Mouse (Mus musculus) spleen, postnatal 14 days (tissue): ENCODE measurements around the gene AC109138.7.

Experiments used
- DNase-seq, 2 experiments: peaks; one replicate each; pipeline ENCODE4 v3.0.0; 2021 to 2022; ENCODE audit warnings: low spot score in 2 of 2

AC109138.7 gene

DNA sequence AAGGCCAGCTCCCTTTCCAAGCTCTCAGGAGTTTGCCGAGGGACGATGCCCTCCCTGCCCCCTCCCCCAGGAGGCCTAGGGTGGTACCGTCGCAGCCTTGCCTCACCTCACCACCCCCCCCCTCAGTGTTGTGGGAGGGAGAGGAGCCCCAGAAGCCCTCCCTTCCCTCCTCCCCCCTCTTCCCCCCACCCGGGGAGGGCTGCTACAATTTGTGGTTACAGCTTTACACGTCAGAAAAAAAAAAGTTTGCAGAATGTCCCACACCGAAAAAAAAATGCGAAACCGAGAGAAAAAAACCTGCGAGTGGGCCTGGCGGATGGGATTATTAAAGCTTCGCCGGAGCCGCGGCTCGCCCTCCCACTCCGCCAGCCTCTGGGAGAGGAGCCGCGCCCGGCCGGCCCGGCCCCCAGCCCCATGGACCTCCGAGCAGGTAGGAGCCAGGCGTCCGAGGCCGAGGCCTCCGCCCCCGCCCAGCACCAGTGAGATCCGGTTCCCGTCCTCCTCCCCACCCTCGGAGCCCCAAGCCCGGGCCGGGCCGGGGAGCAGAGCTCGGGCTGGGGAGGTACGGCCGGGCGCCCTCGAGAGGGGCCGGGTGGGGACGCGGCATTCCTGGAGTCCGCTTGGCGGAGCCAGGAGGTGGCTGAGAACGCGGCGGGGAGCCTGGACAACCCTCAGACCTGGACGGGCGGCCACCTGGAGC lies at the start of gene AC109138.7, which contains the start of gene Clcf1:
AC109138.7 (plus strand) TSS at position 287 of the 700 bp plus-strand sequence.
Clcf1 (plus strand) TSS at position 168 of the 700 bp plus-strand sequence.
- DNase-seq, result peak; percentile 50 to 68

- no peak for DNase-seq
Observed at GRCm38 (mm10) chr19:4164721-4165120, 49.4 kb upstream of the AC109138.7 start.

DNA sequence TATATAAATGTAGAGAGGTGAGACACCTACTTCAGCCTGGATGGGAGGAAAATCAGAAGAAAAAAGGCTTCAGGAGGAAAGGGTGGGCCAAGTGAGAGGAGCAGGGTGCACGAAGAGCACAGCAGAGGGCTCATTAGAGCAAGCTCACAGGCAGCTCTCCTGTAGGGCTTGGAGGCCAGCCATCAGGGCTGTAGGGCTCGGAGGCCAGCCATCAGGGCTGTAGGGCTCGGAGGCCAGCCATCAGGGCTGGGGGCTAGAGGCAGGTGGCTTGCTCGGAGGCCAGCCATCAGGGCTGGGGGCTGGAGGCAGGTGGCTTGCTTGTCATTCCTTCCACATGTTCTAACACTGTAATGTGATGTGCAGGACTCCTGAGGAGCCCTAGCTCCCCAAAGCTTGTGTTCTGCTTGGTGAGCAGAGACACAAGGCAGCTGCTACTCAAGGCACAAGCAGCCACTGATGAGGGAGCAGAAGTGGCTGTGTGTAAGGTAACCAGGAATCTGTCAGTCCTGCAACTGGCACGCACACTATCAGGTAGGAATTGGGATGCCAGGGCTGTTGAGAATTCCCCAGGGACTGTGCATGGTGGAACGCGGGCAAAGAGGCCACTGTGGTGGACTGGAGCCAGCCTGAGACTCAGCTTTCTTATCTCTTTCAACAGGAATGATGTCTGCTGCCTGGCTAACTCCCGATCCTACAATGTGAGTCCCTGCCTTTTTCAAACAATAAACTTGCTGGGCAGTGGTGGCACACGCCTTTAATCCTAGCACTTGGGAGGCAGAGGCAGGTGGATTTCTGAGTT lies 47.3 kb upstream of the AC109138.7 start:
- no peak for DNase-seq

DNA sequence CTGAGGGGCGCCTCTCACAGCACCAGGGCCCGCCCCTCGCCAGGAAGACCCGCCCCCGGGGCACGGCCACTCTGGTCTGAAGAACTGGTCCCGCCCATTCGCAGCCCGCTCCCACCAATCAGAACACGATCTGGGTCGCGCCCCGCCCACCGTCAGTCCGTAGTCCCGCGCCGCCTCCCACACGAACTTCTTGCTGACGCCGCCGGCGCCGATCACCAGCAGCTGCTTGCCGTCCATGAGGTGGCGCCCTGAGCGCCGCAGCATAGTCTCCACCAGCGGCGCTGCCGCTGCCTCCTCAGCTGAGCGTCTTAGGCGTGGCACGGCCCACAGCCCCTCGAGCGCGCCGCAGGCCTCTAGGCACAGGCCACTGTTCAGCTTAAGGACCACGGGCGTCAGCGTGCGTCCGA lies 44.8 kb upstream of the AC109138.7 start:
- DNase-seq, result peak; percentile 99 to 100

- DNase-seq, result no peak
Observed at GRCm38 (mm10) chr19:4169810-4170209, 44.3 kb upstream of the AC109138.7 start.

DNA sequence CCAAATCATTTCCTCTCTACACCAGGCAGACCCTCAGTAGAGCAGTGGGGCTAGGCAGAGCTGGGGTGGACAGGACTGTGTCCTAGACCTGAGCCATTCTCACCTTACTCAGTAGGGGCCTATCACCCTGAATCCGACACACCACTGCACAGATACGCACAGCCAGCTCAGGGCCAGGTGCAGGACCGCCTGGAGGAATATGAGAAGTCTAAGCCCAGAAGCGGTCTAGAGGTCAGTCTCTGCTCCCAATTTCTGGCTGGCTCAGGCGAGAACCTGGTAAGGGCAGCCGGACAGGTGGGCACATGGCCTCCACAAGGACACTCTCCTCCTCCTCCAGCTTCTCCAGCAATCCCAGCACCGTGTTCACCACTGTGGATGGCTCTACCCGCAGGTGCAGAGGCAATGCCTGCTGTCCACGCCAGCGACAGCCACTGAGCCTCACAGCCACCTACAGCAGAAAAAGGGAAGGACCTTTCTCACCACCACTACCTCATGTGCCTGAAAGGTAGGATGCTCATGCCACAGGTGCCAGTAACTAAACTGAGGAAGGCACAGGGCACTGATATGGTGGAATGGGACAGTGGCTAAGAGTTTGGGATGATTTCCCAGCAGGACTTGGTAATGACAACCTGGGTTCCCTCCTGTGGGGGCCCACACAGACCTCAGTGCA lies 43.3 kb upstream of the AC109138.7 start:
- DNase-seq, result no peak

DNA sequence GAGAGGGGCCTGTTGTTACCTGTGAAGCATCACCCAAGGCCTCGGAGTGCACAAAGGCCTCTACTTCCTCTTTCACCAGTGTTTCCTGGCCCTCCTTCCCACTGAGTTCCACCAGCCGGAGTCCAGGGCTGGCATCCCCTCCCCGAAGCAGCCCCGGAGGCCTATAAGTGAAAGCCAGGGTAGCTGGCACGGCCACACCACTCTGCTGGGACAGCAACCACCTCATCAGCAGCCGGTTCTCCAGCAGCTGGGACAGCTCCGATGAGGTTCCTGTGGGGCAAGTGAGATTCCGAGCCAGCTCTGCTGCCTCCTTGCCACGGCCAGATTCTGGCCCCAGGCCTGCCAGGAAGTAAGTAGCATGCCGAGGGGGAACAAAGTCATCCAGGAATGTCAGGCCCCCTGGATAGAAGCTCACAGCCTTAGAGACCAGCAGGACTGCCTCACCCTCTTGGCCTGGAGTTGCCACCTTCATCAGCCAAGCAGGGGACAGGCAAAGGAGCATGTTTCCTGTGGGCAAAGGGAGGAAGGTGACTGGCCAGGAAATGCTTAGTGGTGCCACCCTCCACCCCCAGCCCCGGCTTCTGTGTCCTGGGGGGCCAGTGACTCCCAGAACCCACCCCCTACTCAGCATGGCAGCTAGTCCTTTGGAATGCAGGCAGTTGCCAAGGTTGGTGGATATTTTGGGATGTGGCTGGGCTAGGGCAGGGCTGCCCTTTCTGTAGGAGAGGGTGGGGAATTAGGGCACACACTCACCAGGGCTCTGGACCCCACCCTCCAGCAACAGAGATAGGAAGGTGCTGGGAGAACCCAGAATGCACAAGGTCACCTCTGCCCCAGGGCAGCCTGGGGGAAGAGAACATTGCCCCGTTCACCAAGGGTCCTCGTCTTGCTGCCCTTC lies 42.5 kb upstream of the AC109138.7 start:
- DNase-seq, result no peak

DNA sequence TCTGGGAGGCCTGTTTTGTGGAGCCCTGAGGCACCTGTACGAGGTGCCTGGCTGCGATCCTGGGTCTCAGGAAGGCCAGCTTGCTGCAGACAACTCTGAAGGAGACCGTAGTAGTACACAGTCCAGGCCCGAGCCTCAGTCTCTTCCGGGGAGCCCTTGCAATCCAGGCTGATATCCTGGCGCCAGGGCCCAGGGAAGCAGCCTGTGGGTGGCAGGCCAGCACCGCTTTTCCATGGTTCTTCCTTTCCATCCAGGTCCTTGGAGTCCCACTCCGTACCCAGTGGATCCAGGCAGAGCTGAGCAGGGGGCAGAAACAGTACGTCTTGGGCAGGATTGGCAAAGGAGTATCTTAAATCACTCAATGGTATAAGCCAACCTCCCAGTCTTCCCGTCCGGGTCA lies 41.2 kb upstream of the AC109138.7 start:
- no peak for DNase-seq

DNA sequence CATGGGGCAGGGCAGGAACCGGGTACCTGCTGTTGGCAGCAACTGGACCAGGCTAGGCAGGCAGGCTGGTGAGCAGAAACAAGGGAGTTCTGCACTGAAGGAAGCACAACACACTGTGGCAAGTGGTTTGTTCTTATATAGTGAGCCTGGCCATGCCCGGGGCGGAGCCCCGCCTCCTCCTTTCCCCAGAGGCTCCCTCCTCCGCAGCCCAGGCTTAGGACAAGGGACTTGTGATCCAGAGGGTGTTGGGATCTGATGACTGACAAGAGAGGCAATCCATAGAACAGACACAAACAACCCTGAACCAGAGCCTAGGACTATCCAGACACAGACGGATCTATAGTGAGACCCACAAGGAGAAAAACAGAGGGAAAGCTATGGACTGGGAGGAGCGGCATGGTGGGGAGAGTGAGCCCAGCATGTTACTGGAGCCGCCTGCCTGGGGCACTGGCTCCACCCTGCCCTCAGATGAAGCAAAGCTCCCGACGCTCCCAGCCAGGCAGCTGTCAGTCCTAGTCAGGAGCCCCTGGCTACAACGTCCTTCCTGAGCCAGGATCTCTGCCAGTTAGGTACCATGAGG lies 38.7 kb upstream of the AC109138.7 start, which contains the start of gene Carns1:
Carns1 (minus strand) TSS at position 112 of the 580 bp plus-strand sequence.
- no peak for DNase-seq

GRCm38 (mm10) chr19:4180411-4180810 lies 33.7 kb upstream of the AC109138.7 start:
- no peak for DNase-seq

DNA sequence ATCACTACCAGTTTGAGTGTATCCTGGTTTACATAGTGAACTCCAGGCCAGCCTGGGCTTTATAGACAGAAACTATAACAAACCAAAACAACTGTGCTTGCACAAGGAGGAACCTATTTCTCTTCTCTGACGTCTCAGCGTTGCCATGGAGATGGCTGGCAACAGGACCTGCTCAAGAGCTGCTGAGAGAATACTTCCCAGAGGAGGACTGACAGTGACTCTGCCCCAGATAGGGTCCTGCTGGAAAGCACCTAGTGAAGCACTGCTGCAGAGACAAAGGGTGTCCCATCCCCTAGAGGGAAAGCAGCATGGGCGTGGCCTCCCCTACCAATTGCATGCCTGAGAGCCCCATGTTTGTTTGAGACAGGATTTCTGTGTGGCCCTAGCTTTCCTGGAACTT lies 32.3 kb upstream of the AC109138.7 start:
- DNase-seq, result peak in 1 of 2 experiments; percentile 48

GRCm38 (mm10) chr19:4183689-4184088 lies 30.5 kb upstream of the AC109138.7 start:
- DNase-seq, result no peak

GRCm38 (mm10) chr19:4184976-4185975 lies 28.9 kb upstream of the AC109138.7 start:
- DNase-seq, result peak; percentile 40 to 48

DNA sequence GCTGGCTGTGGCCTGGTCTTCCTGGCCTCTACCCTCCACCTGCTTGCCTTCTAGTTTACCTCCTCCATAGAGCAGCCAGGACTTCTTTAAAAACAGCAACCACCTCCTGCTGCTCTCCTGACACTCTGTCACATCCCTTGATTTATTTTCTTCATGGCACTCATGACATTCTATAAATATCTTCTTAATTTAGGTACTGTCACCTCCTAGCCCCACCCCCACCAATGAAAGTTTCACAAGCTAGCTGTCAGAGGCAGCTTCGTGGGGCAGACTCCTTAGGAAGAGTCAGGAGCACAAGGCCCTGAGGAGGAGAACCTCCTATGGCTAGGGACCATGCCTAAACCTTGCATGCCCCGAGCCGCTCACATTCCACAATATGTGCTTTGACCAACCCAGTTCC lies 26.9 kb upstream of the AC109138.7 start:
- no peak for DNase-seq

DNA sequence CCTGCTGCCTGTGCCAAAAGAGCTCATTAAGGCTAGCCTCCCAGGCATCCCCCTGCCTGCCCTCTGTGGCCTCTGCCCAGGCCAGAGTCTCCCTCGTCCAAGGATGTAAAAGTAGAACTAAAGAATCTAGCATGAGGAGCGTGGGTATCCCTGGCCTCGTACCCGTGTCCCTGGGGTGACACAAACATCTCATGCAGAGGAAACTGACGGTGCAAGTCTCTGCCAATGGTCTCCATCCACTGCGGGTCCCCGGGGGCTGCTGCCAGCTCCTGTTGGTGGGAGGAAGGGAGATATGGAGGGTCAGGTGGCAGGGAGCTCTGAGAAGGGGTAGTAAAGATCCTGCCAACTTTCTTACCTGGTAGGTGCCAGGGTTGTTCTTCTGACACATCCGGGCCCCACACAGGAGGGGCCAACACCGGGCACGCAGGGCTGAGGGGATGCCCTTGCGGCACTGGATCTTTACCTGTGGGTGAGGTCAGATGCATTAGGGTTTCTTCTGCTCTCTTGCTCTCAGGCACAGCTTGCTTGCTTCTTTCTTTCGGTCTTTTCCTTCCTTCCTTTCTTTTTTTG lies 25.0 kb upstream of the AC109138.7 start:
- DNase-seq, result no peak

DNA sequence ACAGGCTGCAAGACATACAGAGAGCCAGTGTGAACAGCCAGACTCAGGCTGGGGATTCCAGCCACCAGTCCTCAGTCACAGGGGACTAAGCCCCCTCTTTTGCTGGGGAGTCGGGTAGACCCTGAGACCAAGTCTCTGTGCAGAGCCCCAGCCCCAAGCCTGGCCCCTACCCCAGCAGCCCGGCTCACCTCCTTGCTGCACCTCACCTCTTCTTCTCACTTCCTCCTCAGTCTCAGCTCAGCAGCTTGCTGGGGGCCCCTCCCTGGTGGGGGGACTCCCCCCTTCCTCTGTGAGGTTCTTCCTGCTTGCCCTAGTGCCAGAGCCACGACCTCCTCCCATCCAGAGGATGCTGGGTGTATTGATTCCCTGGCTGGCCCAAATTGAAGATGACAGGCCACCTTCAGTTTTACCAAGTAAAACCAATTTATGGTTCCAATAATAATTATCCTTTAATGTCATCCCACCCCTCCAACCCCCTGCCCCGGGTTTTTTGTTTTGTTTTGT lies 23.3 kb upstream of the AC109138.7 start, which contains the start of gene Tbc1d10c:
Tbc1d10c (minus strand) TSS at position 454 of the 504 bp plus-strand sequence.
- peak; percentile 58 to 67 for DNase-seq

DNA sequence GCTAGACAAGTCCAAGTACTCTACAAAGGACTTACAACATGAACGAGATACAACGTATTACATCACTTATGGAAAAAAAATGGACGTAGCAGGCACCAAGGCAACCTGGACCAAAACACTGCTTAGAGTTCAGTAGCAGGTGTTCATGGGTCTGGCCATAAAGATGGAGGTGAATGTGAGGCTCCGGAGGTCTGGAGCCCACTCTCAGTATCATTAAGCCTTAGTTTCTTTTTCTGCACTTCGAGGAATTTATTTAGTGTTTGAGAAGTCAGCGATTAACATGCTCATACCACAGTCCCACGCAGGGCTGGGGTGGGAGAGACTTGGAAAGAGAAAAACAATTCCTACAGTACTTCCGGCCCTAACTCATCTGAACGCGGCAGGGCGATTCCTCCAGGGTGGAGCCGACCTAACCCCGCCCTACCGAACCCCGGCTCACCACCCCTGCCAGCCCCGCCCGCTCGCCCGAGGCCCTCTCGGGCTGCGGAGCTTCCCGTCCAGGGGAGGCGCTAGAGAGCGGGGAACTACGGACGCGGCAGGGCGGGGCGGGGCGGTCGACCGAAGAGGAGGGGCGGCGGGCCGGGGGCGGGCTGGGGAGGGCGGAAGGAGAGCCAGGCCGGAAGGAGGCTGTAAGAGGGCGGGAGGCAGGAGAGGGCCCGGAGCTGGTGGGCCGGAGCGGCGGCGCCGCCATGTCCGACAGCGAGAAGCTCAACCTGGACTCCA lies 22.5 kb upstream of the AC109138.7 start, which contains the start of gene Ppp1ca:
Ppp1ca (plus strand) TSS at position 538 of the 723 bp plus-strand sequence.
- peak; percentile 98 to 99 for DNase-seq
